Mouse (Mus musculus) neural tube, embryonic 14.5 days (tissue): Measurements from ENCODE around the gene Def6. TPM values are rescaled to one million over a fixed set of nuclear protein-coding genes. Genes with fewer than 3 reads are reported as not detected.

Source experiments
- ATAC-seq: fragments of 200-750 bp; cut with Nextera tagmentation; 2 replicates; pipeline ENCODE4 v1.8.0; 2017; ENCODE audit warnings: low read depth, mild to moderate bottlenecking, moderate TSS enrichment, moderate library complexity
- H3K27ac ChIP-seq: fragments of 300-500 bp; sonication (generic); 2 replicates; pipeline ENCODE4 v1.5.1; 2014; ENCODE audit warnings: low read depth, mild to moderate bottlenecking, control low read depth, low read length, moderate library complexity, mixed read lengths
- H3K27me3 ChIP-seq: fragments of 300-500 bp; sonication (generic); 2 replicates; pipeline ENCODE4 v1.6.1; 2014; ENCODE audit warnings: low read length; ENCODE audit not compliant: control insufficient read depth, insufficient read depth
- H3K36me3 ChIP-seq: fragments of 300-500 bp; sonication (generic); 2 replicates; pipeline ENCODE4 v1.6.1; 2014; ENCODE audit warnings: low read length, mixed read lengths; ENCODE audit not compliant: control insufficient read depth, insufficient read depth
- H3K4me1 ChIP-seq: fragments of 300-500 bp; sonication (generic); 2 replicates; pipeline ENCODE4 v1.6.1; 2014; ENCODE audit warnings: low read length; ENCODE audit not compliant: control insufficient read depth, insufficient read depth
- H3K4me2 ChIP-seq: fragments of 300-500 bp; sonication (generic); 2 replicates; pipeline ENCODE4 v1.6.1; 2014; ENCODE audit warnings: mild to moderate bottlenecking, low read depth, low read length, control low read depth
- H3K4me3 ChIP-seq: fragments of 300-500 bp; sonication (generic); 2 replicates; pipeline ENCODE4 v1.5.1; 2014; ENCODE audit warnings: low read depth, low read length, control low read depth, mixed read lengths
- H3K9ac ChIP-seq: fragments of 300-500 bp; sonication (generic); replicated peaks from 2 replicates; pipeline ENCODE4 v1.6.1; 2014; ENCODE audit warnings: low read depth, mild to moderate bottlenecking, control low read depth, low read length, mixed read lengths
- H3K9me3 ChIP-seq: fragments of 300-500 bp; sonication (generic); 2 replicates; pipeline ENCODE4 v1.6.1; 2016; ENCODE audit warnings: low read length; ENCODE audit not compliant: control insufficient read depth
- WGBS: fragments of 180-500 bp; shearing (Covaris S2); extraction: QIAGEN DNeasy Blood & Tissue Kit; methylation state at CpG from one replicate; pipeline ENCODE4 v1.1.7; 2014; 5-methylcytosine and 5-hydroxymethylcytosine counted together
- polyA plus RNA-seq: library from polyadenylated mRNA; unstranded; fragments of >200 nt; fragmentation: Nextera tagmentation; extraction: Ambion mirVana; gene quantifications from 2 replicates; pipeline ENCODE4 v1.2.1, GENCODE M21; 2014

Gene Def6
- polyA plus RNA-seq, 1 experiment from 2014 or later = 5.0 TPM

DNA sequence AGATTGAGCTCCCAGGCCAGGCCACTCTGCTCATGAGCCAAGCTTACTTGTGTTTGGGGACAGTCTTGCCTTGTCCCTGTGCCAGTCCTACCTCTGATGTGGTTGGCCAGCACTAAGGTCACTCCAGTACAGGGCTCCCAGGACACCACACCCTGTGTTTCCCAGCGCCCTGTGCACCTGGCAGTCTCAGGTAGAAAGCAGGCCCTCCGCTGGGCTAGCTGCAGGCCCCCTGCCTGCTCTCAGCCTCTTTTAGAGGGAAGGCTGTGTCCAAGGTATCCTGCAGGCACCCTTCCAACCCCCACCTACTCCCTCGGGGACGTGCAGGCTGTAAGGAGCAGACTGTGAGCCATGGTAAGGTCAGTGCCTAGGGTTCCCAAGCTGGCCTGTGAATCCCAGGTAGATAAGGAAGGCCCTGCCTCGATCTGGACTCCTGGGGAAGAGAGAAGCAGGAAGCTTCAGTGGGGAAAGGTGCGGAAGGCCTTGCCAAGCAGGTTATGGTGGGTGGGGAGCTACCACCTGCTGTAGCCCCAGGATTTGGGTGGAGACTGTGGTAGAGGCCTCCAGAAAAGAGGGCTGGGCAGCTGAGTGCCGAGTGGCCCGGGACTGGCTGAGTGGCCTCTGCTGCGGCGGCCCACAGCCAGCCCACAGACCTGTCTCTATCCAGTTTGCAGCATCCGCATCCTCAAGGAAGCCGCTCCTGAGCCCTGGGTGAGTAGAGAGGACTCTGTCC lies 64.1 kb downstream of the Def6 start:
- Histone ChIP-seq H3K9ac (no peak overlapping the region), H3K36me3 (no peaks in the 10 kb centered on the region), H3K9me3 (no peaks in the 10 kb centered on the region), H3K4me1 (no peaks in the 10 kb centered on the region), H3K4me3 (no peak overlapping the region), H3K27ac (no peak overlapping the region), H3K4me2 (no peak overlapping the region), H3K27me3 (no peaks in the 10 kb centered on the region)
- no peak for ATAC-seq
- WGBS = 81% methylated on average over 12 of the region's 12 CpGs

GRCm38 (mm10) chr17:28272281-28272680 lies 64.7 kb downstream of the Def6 start:
- 89% methylated on average over 9 of the region's 9 CpGs for WGBS
- H3K27ac ChIP-seq = no peak overlapping the region

DNA sequence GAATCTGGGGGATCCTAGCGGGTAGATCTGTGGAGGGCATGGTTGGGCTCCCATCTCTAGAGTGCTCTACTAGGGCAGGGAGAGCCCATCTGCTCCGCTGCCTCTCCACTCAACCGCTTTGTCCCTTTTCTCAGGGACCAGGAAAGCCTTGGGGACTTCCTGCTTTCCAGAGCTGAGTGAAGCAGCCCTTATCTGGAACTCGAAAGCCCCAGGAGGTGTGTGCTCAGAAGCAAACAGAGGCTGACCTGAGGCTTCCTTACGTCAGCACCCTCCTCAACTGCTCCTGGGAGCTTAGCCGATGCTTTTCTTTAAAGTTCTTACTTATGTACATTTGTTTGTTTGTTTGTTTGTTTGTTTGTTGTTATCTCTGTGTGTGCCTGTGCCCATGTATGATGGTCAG lies 65.3 kb downstream of the Def6 start:
- no peak overlapping the region for H3K9ac ChIP-seq
- H3K36me3 ChIP-seq = no peaks in the 10 kb centered on the region
- H3K4me2 ChIP-seq = no peak overlapping the region
- no peaks in the 10 kb centered on the region for H3K9me3 ChIP-seq
- ATAC-seq = no peak
- no peak overlapping the region for H3K4me3 ChIP-seq
- no peak overlapping the region for H3K27ac ChIP-seq
- 0 out of 2 replicates have a peak, but pooled peaks cover 3% of the 10 kb centered on the region for H3K4me1 ChIP-seq
- no peaks in the 10 kb centered on the region for H3K27me3 ChIP-seq
- 84% methylated on average over 6 of the region's 6 CpGs for WGBS

More at GRCm38 (mm10) chr17:28272281-28272680, 64.7 kb downstream of the Def6 start:
- H3K4me2 ChIP-seq = no peak overlapping the region
- no peak overlapping the region for H3K9ac ChIP-seq
- H3K9me3 ChIP-seq = no peaks in the 10 kb centered on the region
- no peak for ATAC-seq
- H3K4me3 ChIP-seq = no peak overlapping the region
- 0 out of 2 replicates have a peak, but pooled peaks cover 3% of the 10 kb centered on the region for H3K4me1 ChIP-seq
- no peaks in the 10 kb centered on the region for H3K36me3 ChIP-seq
- H3K27me3 ChIP-seq = no peaks in the 10 kb centered on the region

DNA sequence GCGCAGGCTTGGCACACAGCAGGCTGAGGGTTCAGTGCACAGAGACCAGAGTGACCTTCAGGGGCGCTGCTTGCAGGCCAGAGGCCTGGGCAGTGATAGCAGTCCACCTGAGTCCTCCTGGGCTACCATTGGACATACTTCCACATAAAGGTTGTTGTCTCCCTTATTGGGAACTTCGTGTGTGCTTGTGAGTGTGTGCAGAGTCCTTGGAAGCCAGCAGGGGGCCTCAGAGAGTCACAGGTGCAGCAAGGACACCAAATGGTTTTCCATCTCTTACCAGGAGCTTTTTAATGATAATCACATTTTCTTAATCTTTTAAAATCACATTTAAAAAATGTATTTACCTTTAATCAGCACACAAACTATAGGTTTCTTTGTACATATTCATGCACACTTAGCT lies 67.2 kb downstream of the Def6 start:
- 89% methylated on average over 3 of the region's 3 CpGs for WGBS
- H3K27me3 ChIP-seq = no peaks in the 10 kb centered on the region
- ATAC-seq = no peak
- no peak overlapping the region for H3K9ac ChIP-seq
- peaks cover 7% of the 10 kb centered on the region; the same call in 1 of the 2 replicates for H3K4me1 ChIP-seq
- H3K27ac ChIP-seq = no peak overlapping the region
- no peak overlapping the region for H3K4me2 ChIP-seq
- no peak overlapping the region for H3K4me3 ChIP-seq
- H3K36me3 ChIP-seq = no peaks in the 10 kb centered on the region
- no peaks in the 10 kb centered on the region for H3K9me3 ChIP-seq

DNA sequence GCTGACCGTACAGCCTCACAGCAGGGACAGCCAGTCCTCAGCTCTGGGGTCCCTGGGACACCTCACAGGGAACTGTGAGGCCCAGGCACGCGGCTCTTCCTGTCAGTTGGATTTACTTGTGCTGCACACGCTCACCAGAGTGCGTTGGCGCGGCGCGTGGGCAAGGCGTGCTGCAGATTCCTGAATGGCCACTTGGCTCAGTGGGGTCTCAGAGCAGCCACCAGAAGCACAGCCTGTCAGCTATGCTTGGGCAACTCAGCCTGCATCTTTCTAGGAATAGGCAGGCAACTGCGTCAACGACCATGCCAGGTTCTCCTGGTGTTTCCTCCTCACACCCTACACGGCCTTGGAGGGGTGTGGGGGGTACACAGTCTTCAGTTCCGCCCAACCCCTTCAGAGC lies 69.6 kb downstream of the Def6 start:
- H3K27me3 ChIP-seq = no peaks in the 10 kb centered on the region
- H3K9me3 ChIP-seq = no peaks in the 10 kb centered on the region
- H3K36me3 ChIP-seq = no peaks in the 10 kb centered on the region
- ATAC-seq = no peak
- no peak overlapping the region for H3K4me3 ChIP-seq
- H3K4me1 ChIP-seq = peaks cover 11% of the 10 kb centered on the region; the same call in 1 of the 2 replicates
- no peak overlapping the region for H3K27ac ChIP-seq
- 85% methylated on average over 14 of the region's 14 CpGs for WGBS
- H3K4me2 ChIP-seq = no peak overlapping the region
- no peak overlapping the region for H3K9ac ChIP-seq

GRCm38 (mm10) chr17:28277721-28278120 lies 70.1 kb downstream of the Def6 start:
- no peak overlapping the region for H3K27ac ChIP-seq
- no peak for ATAC-seq
- H3K27me3 ChIP-seq = no peaks in the 10 kb centered on the region
- peaks cover 11% of the 10 kb centered on the region; the same call in 1 of the 2 replicates for H3K4me1 ChIP-seq
- no peaks in the 10 kb centered on the region for H3K36me3 ChIP-seq
- no peak overlapping the region for H3K4me3 ChIP-seq
- H3K9ac ChIP-seq = no peak overlapping the region
- no peaks in the 10 kb centered on the region for H3K9me3 ChIP-seq
- no peak overlapping the region for H3K4me2 ChIP-seq
- 78% methylated on average over 10 of the region's 10 CpGs for WGBS

- Histone ChIP-seq H3K36me3 (no peaks in the 10 kb centered on the region), H3K4me1 (peaks cover 11% of the 10 kb centered on the region; the same call in 1 of the 2 replicates), H3K27ac (no peak overlapping the region), H3K4me2 (no peak overlapping the region), H3K4me3 (no peak overlapping the region), H3K27me3 (no peaks in the 10 kb centered on the region), H3K9me3 (no peaks in the 10 kb centered on the region), H3K9ac (no peak overlapping the region)
- no peak for ATAC-seq
- WGBS = 91% methylated on average over 3 of the region's 3 CpGs
Observed at GRCm38 (mm10) chr17:28278156-28278555, 70.6 kb downstream of the Def6 start.

Other genes starting within 250 kb of the Def6 start
- gene Tcp11, start 127.1 kb upstream of the Def6 start, polyA plus RNA-seq = 0.79 and 1.7 TPM in 2 replicates
- 4.7 and 6.3 TPM in 2 replicates for gene Scube3, start 65.6 kb upstream of the Def6 start, polyA plus RNA-seq
- 37.6 and 46.1 TPM in 2 replicates for gene Zfp523, start 30.6 kb upstream of the Def6 start, polyA plus RNA-seq
- 1.3 and 2.0 TPM in 2 replicates for gene Ppard, start 24.9 kb downstream of the Def6 start, polyA plus RNA-seq
- gene Fance, start 105.7 kb downstream of the Def6 start, polyA plus RNA-seq = 22.7 and 23.5 TPM in 2 replicates
- 367 and 407 TPM in 2 replicates for gene Rpl10a, start 120.7 kb downstream of the Def6 start, polyA plus RNA-seq
- 1.2 and 1.6 TPM in 2 replicates for gene Tead3, start 143.0 kb downstream of the Def6 start, polyA plus RNA-seq
- gene Tulp1, start 157.4 kb downstream of the Def6 start, polyA plus RNA-seq = 0.66 and 0.89 TPM in 2 replicates